Mouse (Mus musculus) stomach, postnatal 0 days (tissue): ENCODE results near the gene Prkca. TPM values are rescaled to one million over a fixed set of nuclear protein-coding genes. Genes with fewer than 3 reads are reported as not detected.
A peak's percentile ranks its signal among the peaks of the same experiment; 100 is the strongest.

Experiments
- ATAC-seq: fragments of 200-750 bp; cut with Nextera tagmentation; 2 replicates; pipeline ENCODE4 v1.8.0; 2017; ENCODE audit not compliant: low FRiP score, low TSS enrichment
- DNase-seq: peaks from one replicate; pipeline ENCODE4 v3.0.0-alpha.2; 2016; ENCODE audit warnings: low spot score
- H3K27ac ChIP-seq: fragments of 300-500 bp; sonication (generic); replicated peaks from 2 replicates; pipeline ENCODE4 v1.5.1; 2014; ENCODE audit warnings: mild to moderate bottlenecking, control low read depth
- H3K27me3 ChIP-seq: fragments of 300-500 bp; sonication (generic); 2 replicates; pipeline ENCODE4 v1.6.1; 2014; ENCODE audit warnings: low read length; ENCODE audit not compliant: control insufficient read depth, insufficient read depth
- H3K36me3 ChIP-seq: fragments of 300-500 bp; sonication (generic); 2 replicates; pipeline ENCODE4 v1.6.1; 2014; ENCODE audit warnings: low read length, mixed read lengths; ENCODE audit not compliant: control insufficient read depth, insufficient read depth
- H3K4me1 ChIP-seq: fragments of 300-500 bp; sonication (generic); replicated peaks from 2 replicates; pipeline ENCODE4 v1.6.1; 2014; ENCODE audit warnings: antibody characterized with exemption; ENCODE audit not compliant: control insufficient read depth, insufficient read depth
- H3K4me2 ChIP-seq: fragments of 300-500 bp; sonication (generic); replicated peaks from 2 replicates; pipeline ENCODE4 v1.6.1; 2014; ENCODE audit warnings: low read depth, mild to moderate bottlenecking, control low read depth, moderate library complexity
- H3K4me3 ChIP-seq: fragments of 300-500 bp; sonication (generic); 2 replicates; pipeline ENCODE4 v1.5.1; 2014; ENCODE audit warnings: low read depth, low read length, control low read depth
- H3K9ac ChIP-seq: fragments of 300-500 bp; sonication (generic); 2 replicates; pipeline ENCODE4 v1.6.1; 2014; ENCODE audit warnings: mild to moderate bottlenecking, low read length, control low read depth, mixed read lengths
- H3K9me3 ChIP-seq: fragments of 300-500 bp; sonication (generic); 2 replicates; pipeline ENCODE4 v1.6.1; 2016; ENCODE audit warnings: low read length; ENCODE audit not compliant: control insufficient read depth
- CTCF ChIP-seq: IDR thresholded peaks from 2 replicates; pipeline ENCODE4 v1.5.1; 2016; ENCODE audit warnings: antibody characterized with exemption, low read depth, mild to moderate bottlenecking, moderate library complexity
- EP300 ChIP-seq: optimal IDR thresholded peaks from 2 replicates; pipeline ENCODE3; 2016; ENCODE audit warnings: antibody characterized with exemption
- WGBS: fragments of 180-500 bp; shearing (Covaris S2); extraction: QIAGEN DNeasy Blood & Tissue Kit; methylation state at CpG from one replicate; pipeline ENCODE4 v1.1.7; 2014; 5-methylcytosine and 5-hydroxymethylcytosine counted together
- polyA plus RNA-seq: library from polyadenylated mRNA; unstranded; fragments of >200 nt; fragmentation: Nextera tagmentation; extraction: Ambion mirVana; gene quantifications from 2 replicates; pipeline ENCODE4 v1.2.1, GENCODE M21; 2015

Gene Prkca
- polyA plus RNA-seq, 1 experiment from 2014 or later: 3.7 TPM

GRCm38 (mm10) chr11:108082673-108083072, 261.1 kb downstream of the Prkca start:
- Histone ChIP-seq H3K36me3 (no peaks in the 10 kb centered on the region), H3K27ac (no peak overlapping the region), H3K4me1 (no peaks in the 10 kb centered on the region), H3K4me3 (no peak overlapping the region), H3K27me3 (no peaks in the 10 kb centered on the region), H3K9me3 (no peaks in the 10 kb centered on the region), H3K9ac (no peak overlapping the region), H3K4me2 (no peak overlapping the region)
- ATAC-seq (no peak), DNase-seq (no peak)
- TF ChIP-seq CTCF (no peak), EP300 (no peak)

GRCm38 (mm10) chr11:108079946-108080650, 263.6 kb downstream of the Prkca start:
- Histone ChIP-seq H3K9me3 (no peaks in the 10 kb centered on the region), H3K9ac (no peak overlapping the region), H3K4me3 (no peak overlapping the region), H3K27me3 (no peaks in the 10 kb centered on the region), H3K36me3 (no peaks in the 10 kb centered on the region), H3K27ac (no peak overlapping the region), H3K4me2 (no peak overlapping the region), H3K4me1 (no peaks in the 10 kb centered on the region)
- 70% methylated on average over 5 of the region's 5 CpGs for WGBS
- ATAC-seq (no peak), DNase-seq (no peak)
- TF ChIP-seq CTCF (no peak), EP300 (no peak)

- H3K4me2 ChIP-seq: no peak overlapping the region
- no peaks in the 10 kb centered on the region for H3K9me3 ChIP-seq
- H3K36me3 ChIP-seq: no peaks in the 10 kb centered on the region
- no peak overlapping the region for H3K4me3 ChIP-seq
- ATAC-seq (no peak), DNase-seq (no peak)
- no peaks in the 10 kb centered on the region for H3K4me1 ChIP-seq
- 86% methylated on average over 5 of the region's 5 CpGs for WGBS
- no peaks in the 10 kb centered on the region for H3K27me3 ChIP-seq
- no peak overlapping the region for H3K27ac ChIP-seq
- no peak overlapping the region for H3K9ac ChIP-seq
- TF ChIP-seq EP300: no peak
- TF ChIP-seq CTCF: no peak
These were observed 264.3 kb downstream of the Prkca start for GRCm38 (mm10) chr11:108079454-108079853.

GRCm38 (mm10) chr11:108077514-108077913, 266.2 kb downstream of the Prkca start:
- Histone ChIP-seq H3K27me3 (no peaks in the 10 kb centered on the region), H3K9me3 (no peaks in the 10 kb centered on the region), H3K4me3 (no peak overlapping the region), H3K9ac (no peak overlapping the region), H3K27ac (no peak overlapping the region), H3K4me2 (no peak overlapping the region), H3K4me1 (no peaks in the 10 kb centered on the region), H3K36me3 (no peaks in the 10 kb centered on the region)
- ATAC-seq (no peak), DNase-seq (no peak)
- 83% methylated on average over 3 of the region's 3 CpGs for WGBS
- no peak for TF ChIP-seq CTCF
- TF ChIP-seq EP300: no peak

- 61% methylated on average over 6 of the region's 6 CpGs for WGBS
- no peak for DNase-seq
- no peak for ATAC-seq
- no peaks in the 10 kb centered on the region for H3K27me3 ChIP-seq
- no peak overlapping the region for H3K9ac ChIP-seq
- H3K36me3 ChIP-seq: no peaks in the 10 kb centered on the region
- H3K4me1 ChIP-seq: no peaks in the 10 kb centered on the region
- no peak overlapping the region for H3K27ac ChIP-seq
- no peaks in the 10 kb centered on the region for H3K9me3 ChIP-seq
- H3K4me2 ChIP-seq: no peak overlapping the region
- TF ChIP-seq EP300 (no peak), CTCF (peak; percentile 58)
- H3K4me3 ChIP-seq: no peak overlapping the region
These were observed 271.0 kb downstream of the Prkca start for GRCm38 (mm10) chr11:108072606-108073243.

- WGBS: 74% methylated on average over 6 of the region's 6 CpGs
- H3K4me1 ChIP-seq: no peaks in the 10 kb centered on the region
- no peak for ATAC-seq
These were observed 272.5 kb downstream of the Prkca start for GRCm38 (mm10) chr11:108071230-108071629.

More at GRCm38 (mm10) chr11:108071230-108071629, 272.5 kb downstream of the Prkca start:
- Histone ChIP-seq H3K27me3 (no peaks in the 10 kb centered on the region), H3K4me3 (no peak overlapping the region), H3K9ac (no peak overlapping the region), H3K36me3 (no peaks in the 10 kb centered on the region), H3K9me3 (no peaks in the 10 kb centered on the region), H3K4me2 (no peak overlapping the region), H3K27ac (no peak overlapping the region)
- TF ChIP-seq CTCF (no peak), EP300 (no peak)
- DNase-seq: no peak
